Mouse (Mus musculus) liver, embryonic 11.5 days (tissue): ENCODE results near the gene Wfs1. TPM values are rescaled to one million over a fixed set of nuclear protein-coding genes. Genes with fewer than 3 reads are reported as not detected.

Source experiments
- ATAC-seq: fragments of 200-750 bp; cut with Nextera tagmentation; replicated peaks from 2 replicates; pipeline ENCODE4 v1.8.0; 2017; ENCODE audit warnings: moderate number of reproducible peaks, mild to moderate bottlenecking, moderate TSS enrichment, moderate library complexity; ENCODE audit not compliant: low FRiP score
- DNase-seq: peaks from one replicate; pipeline ENCODE4 v3.0.0-alpha.2; 2017; ENCODE audit warnings: low spot score
- H3K27ac ChIP-seq: fragments of 300-500 bp; sonication (generic); 2 replicates; pipeline ENCODE4 v1.5.1; 2014; ENCODE audit warnings: mild to moderate bottlenecking, low read depth, low read length, control low read depth
- H3K27me3 ChIP-seq: fragments of 300-500 bp; sonication (generic); replicated peaks from 2 replicates; pipeline ENCODE4 v1.6.1; 2014; ENCODE audit warnings: low read length, mixed read lengths; ENCODE audit not compliant: control insufficient read depth, insufficient read depth
- H3K36me3 ChIP-seq: fragments of 300-500 bp; sonication (generic); 2 replicates; pipeline ENCODE4 v1.6.1; 2014; ENCODE audit warnings: mild to moderate bottlenecking, low read length, moderate library complexity, mixed read lengths; ENCODE audit not compliant: control insufficient read depth, insufficient read depth
- H3K4me1 ChIP-seq: fragments of 300-500 bp; sonication (generic); replicated peaks from 2 replicates; pipeline ENCODE4 v1.6.1; 2014; ENCODE audit warnings: low read length, mixed read lengths; ENCODE audit not compliant: control insufficient read depth, insufficient read depth
- H3K4me2 ChIP-seq: fragments of 300-500 bp; sonication (generic); 2 replicates; pipeline ENCODE4 v1.6.1; 2014; ENCODE audit warnings: mild to moderate bottlenecking, control low read depth, moderate library complexity
- H3K4me3 ChIP-seq: fragments of 300-500 bp; sonication (generic); 2 replicates; pipeline ENCODE4 v1.5.1; 2014; ENCODE audit warnings: low read depth, low read length, control low read depth
- H3K9ac ChIP-seq: fragments of 300-500 bp; sonication (generic); 2 replicates; pipeline ENCODE4 v1.6.1; 2014; ENCODE audit warnings: low read depth, low read length, control low read depth
- H3K9me3 ChIP-seq: fragments of 300-500 bp; sonication (generic); 2 replicates; pipeline ENCODE4 v1.6.1; 2016; ENCODE audit warnings: low read length, inconsistent platforms, mixed read lengths; ENCODE audit not compliant: control insufficient read depth
- WGBS: fragments of 180-500 bp; shearing (Covaris S2); extraction: QIAGEN DNeasy Blood & Tissue Kit; methylation state at CpG from one replicate; pipeline ENCODE4 v1.1.7; 2014; 5-methylcytosine and 5-hydroxymethylcytosine counted together
- polyA plus RNA-seq: library from polyadenylated mRNA; unstranded; fragments of >200 nt; fragmentation: Nextera tagmentation; extraction: Ambion mirVana; gene quantifications from 2 replicates; pipeline ENCODE4 v1.2.1, GENCODE M21; 2014

Gene Wfs1
- polyA plus RNA-seq, 1 experiment from 2014 or later: 3.8 TPM

DNA sequence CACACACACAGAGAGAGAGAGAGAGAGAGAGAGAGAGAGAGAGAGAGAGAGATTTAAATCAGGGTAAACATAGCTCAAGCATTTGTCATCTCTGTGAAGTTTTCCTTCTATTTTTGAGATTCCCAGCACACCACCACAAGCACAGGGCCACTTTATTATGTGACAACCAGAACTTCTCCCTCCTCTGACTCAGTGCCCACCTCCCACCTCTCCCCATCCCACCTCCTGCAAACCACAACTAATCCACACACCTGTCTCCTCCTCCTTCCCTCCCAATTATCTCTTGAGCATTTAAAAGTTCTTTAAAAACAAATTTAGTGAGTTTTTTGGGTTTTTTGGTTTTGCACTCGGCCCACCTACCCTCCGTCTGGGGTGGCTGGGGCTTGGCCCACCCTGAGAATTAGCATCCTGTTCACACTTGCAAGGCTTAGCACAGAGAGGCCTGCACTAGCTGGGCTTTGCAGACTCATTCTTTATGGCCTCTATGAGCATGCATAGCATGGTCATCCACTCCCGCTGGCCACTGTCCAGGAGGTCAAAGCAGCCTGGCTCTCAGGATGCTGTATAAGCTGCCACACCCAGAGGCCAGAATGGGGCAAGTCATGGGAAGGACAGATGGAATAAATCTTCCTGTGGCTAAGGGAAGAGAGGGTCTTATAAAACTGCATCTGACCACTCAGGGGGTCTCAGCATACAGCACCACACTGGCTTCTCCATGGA lies 1.8 kb upstream of the Wfs1 start:
- peaks cover 2% of the 10 kb centered on the region; the same call in 1 of the 2 replicates for H3K27me3 ChIP-seq
- no peak for DNase-seq
- no peak for ATAC-seq
- H3K4me2 ChIP-seq: no peak overlapping the region
- no peak overlapping the region for H3K9ac ChIP-seq
- no peak overlapping the region for H3K4me3 ChIP-seq
- H3K9me3 ChIP-seq: no peaks in the 10 kb centered on the region
- no peaks in the 10 kb centered on the region for H3K36me3 ChIP-seq
- 67% methylated on average over 3 of the region's 3 CpGs for WGBS
- no peak overlapping the region for H3K27ac ChIP-seq
- H3K4me1 ChIP-seq: no peaks in the 10 kb centered on the region; the same call in 1 of the 2 replicates

DNA sequence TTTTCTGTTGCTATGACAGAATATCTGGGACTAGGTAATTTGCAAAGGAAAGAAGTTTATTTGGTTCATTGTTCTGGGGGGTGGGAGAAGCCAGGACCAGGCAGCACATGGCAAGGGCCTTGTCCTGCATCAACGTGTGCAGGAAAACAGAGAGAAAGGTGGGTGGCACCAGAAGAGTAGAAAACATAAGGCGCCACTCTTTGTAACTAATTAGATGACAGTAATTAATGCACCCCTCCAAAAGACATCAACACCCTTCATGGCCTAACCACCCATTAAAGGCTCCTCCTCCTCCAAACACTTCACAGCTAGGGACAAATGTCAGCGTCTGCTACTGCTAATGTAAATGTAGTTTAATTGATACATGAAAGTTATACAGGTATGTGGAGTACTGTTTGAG lies 1.2 kb upstream of the Wfs1 start:
- Histone ChIP-seq H3K9me3 (no peaks in the 10 kb centered on the region), H3K27me3 (peaks cover 2% of the 10 kb centered on the region; the same call in 1 of the 2 replicates), H3K9ac (no peak overlapping the region), H3K27ac (no peak overlapping the region), H3K4me1 (no peaks in the 10 kb centered on the region; the same call in 1 of the 2 replicates), H3K4me3 (no peak overlapping the region), H3K4me2 (no peak overlapping the region), H3K36me3 (no peaks in the 10 kb centered on the region)
- DNase-seq (no peak), ATAC-seq (no peak)
- WGBS: 61% methylated on average over 3 of the region's 3 CpGs

DNA sequence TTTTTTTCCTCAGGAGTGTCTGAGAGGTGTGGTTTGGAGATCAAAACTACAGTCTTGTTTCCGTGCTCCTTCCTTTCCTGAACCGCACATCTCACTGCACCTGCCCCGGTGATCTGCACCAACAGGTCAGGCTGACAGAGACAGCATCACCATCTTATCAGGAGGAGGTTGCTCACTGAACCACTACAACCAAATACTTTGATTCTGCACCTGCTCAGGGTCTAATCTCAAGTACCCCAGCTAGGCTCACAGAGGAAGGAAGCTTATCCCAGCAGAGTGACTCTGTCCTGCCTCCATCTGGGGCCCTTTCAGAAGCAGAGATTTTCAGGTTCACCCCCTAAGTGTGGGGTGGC lies 596 bp upstream of the Wfs1 start:
- H3K9ac ChIP-seq: no peak overlapping the region
- H3K4me1 ChIP-seq: no peaks in the 10 kb centered on the region; the same call in 1 of the 2 replicates
- 7% methylated on average over 3 of the region's 3 CpGs for WGBS
- peaks cover 2% of the 10 kb centered on the region; the same call in 1 of the 2 replicates for H3K27me3 ChIP-seq
- H3K9me3 ChIP-seq: no peaks in the 10 kb centered on the region
- ATAC-seq (no peak), DNase-seq (no peak)
- H3K27ac ChIP-seq: no peak overlapping the region
- H3K4me3 ChIP-seq: peak overlapping the region; percentile 62
- H3K36me3 ChIP-seq: no peaks in the 10 kb centered on the region
- H3K4me2 ChIP-seq: peak overlapping the region; percentile 92

DNA sequence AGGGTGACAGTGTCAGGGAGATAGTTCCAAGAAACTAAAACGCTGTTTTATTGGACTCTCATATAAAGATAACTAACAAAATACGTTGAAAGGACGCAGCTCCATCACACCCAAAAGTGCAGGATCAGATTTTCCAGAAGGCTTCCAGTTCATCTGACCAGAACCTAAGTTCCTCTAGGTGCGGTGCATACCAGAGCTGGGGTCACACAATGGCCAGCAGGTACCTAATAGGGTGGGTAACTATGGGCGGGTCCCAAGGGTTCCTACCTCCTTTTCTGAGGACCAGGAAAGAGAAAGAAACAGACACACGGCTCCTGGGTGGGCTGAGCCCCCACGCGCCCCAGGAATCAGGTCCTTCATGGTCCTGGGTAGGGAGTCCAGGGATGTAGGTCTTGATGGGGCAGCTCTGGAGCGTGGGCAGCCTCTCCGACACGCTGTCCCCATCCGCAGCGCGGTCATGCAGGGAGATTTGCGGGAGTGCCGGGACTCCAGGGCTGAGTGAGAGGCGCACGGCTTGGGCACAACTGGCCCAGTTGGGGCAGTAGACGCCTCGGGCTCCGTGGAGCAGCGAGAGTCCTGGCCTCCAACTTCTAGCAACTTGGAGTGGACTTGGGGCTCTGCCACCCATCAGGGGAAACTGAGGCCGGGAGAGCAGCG lies 753 bp downstream of the Wfs1 start:
- DNase-seq (no peak), ATAC-seq (peak; percentile 26)
- H3K4me2 ChIP-seq: peak overlapping the region; percentile 92
- H3K36me3 ChIP-seq: no peaks in the 10 kb centered on the region
- H3K4me3 ChIP-seq: peak overlapping the region; percentile 62
- 14% methylated on average over 24 of the region's 24 CpGs for WGBS
- no peaks in the 10 kb centered on the region; the same call in 1 of the 2 replicates for H3K4me1 ChIP-seq
- H3K27me3 ChIP-seq: peaks cover 2% of the 10 kb centered on the region; the same call in 1 of the 2 replicates
- peak overlapping the region; percentile 63 for H3K9ac ChIP-seq
- no peak overlapping the region for H3K27ac ChIP-seq
- H3K9me3 ChIP-seq: no peaks in the 10 kb centered on the region

DNA sequence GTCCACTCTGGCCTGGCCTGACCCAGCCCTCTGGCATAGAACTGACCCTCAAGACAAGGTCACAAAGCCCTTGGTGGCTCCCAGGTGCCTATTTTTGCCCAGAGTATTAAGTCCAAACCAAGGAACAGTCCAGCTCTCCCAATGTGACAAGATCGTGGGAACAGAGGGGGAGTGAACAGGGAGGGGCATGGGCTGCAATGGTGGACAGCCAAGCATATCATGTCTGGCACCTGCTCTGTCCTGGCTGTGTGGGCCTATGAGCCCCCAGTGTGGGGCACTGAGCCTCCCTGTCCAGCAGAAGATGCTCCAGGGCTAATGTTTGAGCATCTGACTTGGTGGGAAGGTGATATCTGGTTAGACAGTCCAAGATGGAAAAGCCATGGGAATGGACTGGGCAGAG lies 2.4 kb downstream of the Wfs1 start:
- Histone ChIP-seq H3K27me3 (peaks cover 2% of the 10 kb centered on the region; the same call in 1 of the 2 replicates), H3K9me3 (no peaks in the 10 kb centered on the region), H3K9ac (no peak overlapping the region), H3K4me3 (no peak overlapping the region), H3K27ac (no peak overlapping the region), H3K4me1 (no peaks in the 10 kb centered on the region; the same call in 1 of the 2 replicates), H3K36me3 (no peaks in the 10 kb centered on the region), H3K4me2 (no peak overlapping the region)
- 74% methylated on average over 1 of the region's 1 CpGs for WGBS
- DNase-seq (no peak), ATAC-seq (no peak)

DNA sequence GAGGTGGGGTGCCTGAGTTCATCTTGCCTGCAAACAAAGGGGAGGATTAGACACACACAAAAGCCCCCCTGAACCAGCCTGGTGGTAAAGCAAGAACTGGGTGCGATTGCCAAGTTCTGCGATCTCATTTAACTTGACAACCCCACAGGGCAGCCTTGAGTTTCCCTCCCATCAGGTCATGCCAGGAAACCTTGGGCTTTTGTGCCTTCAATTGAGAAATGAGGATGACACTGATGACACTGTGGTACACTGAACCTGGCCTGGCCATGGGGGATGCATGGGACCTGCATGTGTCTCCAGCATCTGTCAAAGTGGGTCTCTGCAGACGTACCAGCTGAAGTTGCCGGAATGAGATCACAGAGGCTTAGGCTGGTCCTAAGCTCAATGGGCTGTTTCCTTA lies 6.7 kb downstream of the Wfs1 start:
- no peak overlapping the region for H3K4me2 ChIP-seq
- ATAC-seq (no peak), DNase-seq (no peak)
- 0 out of 2 replicates have a peak, but pooled peaks cover 1% of the 10 kb centered on the region for H3K27me3 ChIP-seq
- H3K27ac ChIP-seq: no peak overlapping the region
- no peak overlapping the region for H3K4me3 ChIP-seq
- H3K4me1 ChIP-seq: no peaks in the 10 kb centered on the region
- H3K9me3 ChIP-seq: no peaks in the 10 kb centered on the region
- no peaks in the 10 kb centered on the region for H3K36me3 ChIP-seq
- WGBS: 93% methylated on average over 4 of the region's 4 CpGs
- H3K9ac ChIP-seq: no peak overlapping the region

DNA sequence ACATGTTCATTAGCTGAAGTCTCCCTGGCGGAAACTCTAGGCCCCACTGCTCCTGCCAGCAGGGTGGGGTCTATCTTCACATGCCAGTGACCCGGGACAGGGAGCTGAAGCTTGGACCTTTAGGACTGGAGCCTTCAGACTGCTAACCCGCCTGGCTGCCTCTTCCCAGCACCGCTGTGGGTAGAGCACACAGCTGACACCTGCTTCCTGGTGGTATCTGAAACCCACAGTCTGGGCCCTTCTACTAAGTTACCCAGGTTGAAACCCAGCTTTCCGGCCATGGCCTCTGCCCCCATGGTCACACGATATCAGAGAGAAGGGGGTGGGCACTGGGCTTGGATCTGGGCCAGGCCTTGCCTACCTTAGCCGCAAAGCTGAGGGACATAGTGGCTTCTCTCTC lies 9.4 kb downstream of the Wfs1 start:
- Histone ChIP-seq H3K27me3 (no peaks in the 10 kb centered on the region), H3K27ac (no peak overlapping the region), H3K36me3 (no peaks in the 10 kb centered on the region), H3K9ac (no peak overlapping the region), H3K4me2 (no peak overlapping the region), H3K4me3 (no peak overlapping the region), H3K9me3 (no peaks in the 10 kb centered on the region), H3K4me1 (no peaks in the 10 kb centered on the region)
- ATAC-seq: no peak
- 75% methylated on average over 7 of the region's 7 CpGs for WGBS
- no peak for DNase-seq

DNA sequence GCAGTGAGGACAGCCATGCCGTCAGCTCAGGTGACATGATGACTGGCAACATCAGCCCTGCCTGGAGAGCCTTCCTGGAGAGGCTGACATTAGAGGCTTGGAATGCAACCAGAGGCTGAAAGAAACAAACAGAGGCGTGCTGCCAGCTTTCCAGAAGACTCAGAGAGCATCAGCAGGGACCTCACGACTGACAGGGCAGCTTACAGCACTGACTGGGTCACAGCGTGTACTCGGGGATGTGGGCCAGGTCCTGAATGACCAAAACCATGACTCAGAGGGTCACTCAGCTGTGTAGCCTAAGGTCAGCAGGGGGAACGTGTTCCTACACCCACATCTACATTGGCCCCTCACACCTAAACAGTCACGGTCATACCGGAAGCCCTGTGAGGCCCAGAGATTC lies 10.0 kb downstream of the Wfs1 start:
- Histone ChIP-seq H3K36me3 (no peaks in the 10 kb centered on the region), H3K9ac (no peak overlapping the region), H3K4me2 (no peak overlapping the region), H3K4me3 (no peak overlapping the region), H3K4me1 (no peaks in the 10 kb centered on the region), H3K27ac (no peak overlapping the region), H3K27me3 (no peaks in the 10 kb centered on the region), H3K9me3 (no peaks in the 10 kb centered on the region)
- 73% methylated on average over 8 of the region's 8 CpGs for WGBS
- ATAC-seq (no peak), DNase-seq (no peak)

DNA sequence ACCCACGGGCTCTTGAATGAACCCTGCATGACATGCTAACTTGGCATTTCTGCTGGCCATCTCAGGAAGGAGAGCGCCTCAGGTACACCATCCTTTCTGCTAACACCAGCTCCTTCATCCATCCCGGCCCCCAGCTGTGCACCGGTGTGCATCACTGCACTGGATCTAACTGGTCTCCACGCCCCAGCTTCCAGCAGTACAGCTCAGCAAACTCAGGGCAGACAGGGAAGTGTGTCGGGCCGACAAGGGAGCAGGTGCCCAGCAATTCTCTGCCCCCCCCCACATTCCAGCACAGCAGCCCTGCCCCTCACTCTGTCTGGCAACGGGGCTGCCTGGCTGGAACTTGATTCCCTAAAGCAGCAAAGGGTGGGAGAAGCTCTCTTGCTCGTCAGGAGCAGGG lies 11.2 kb downstream of the Wfs1 start:
- H3K27me3 ChIP-seq: no peaks in the 10 kb centered on the region
- no peaks in the 10 kb centered on the region for H3K4me1 ChIP-seq
- H3K9ac ChIP-seq: no peak overlapping the region
- no peak overlapping the region for H3K4me3 ChIP-seq
- H3K27ac ChIP-seq: no peak overlapping the region
- ATAC-seq: no peak
- no peaks in the 10 kb centered on the region for H3K9me3 ChIP-seq
- WGBS: 72% methylated on average over 9 of the region's 9 CpGs
- no peak for DNase-seq
- no peak overlapping the region for H3K4me2 ChIP-seq
- H3K36me3 ChIP-seq: no peaks in the 10 kb centered on the region
